Mouse (Mus musculus) forebrain, embryonic 13.5 days (tissue): Measurements from ENCODE around the gene Dnase1. TPM values are rescaled to one million over a fixed set of nuclear protein-coding genes. Genes with fewer than 3 reads are reported as not detected.
"Not testable (repeated sequence)": the region's sequence is repeated elsewhere in the genome, so short reads cannot be mapped to it uniquely, and the experiment has no call there.

ENCODE experiments used
- ATAC-seq: fragments of 200-750 bp; cut with Nextera tagmentation; 2 replicates; pipeline ENCODE4 v1.8.0; 2017
- H3K27ac ChIP-seq: fragments of 300-500 bp; sonication (generic); 2 replicates; pipeline ENCODE4 v1.5.1; 2015; ENCODE audit warnings: inconsistent platforms, mild to moderate bottlenecking, moderate library complexity
- H3K27me3 ChIP-seq: fragments of 300-500 bp; sonication (generic); 2 replicates; pipeline ENCODE4 v1.6.1; 2015; ENCODE audit warnings: mild to moderate bottlenecking, inconsistent platforms
- H3K36me3 ChIP-seq: fragments of 300-500 bp; sonication (generic); 2 replicates; pipeline ENCODE4 v1.6.1; 2015; ENCODE audit warnings: mild to moderate bottlenecking, inconsistent platforms; ENCODE audit not compliant: poor library complexity, severe bottlenecking
- H3K4me1 ChIP-seq: fragments of 300-500 bp; sonication (generic); 2 replicates; pipeline ENCODE4 v1.6.1; 2015; ENCODE audit warnings: inconsistent platforms
- H3K4me2 ChIP-seq: fragments of 300-500 bp; sonication (generic); 2 replicates; pipeline ENCODE4 v1.6.1; 2015; ENCODE audit warnings: inconsistent platforms, mild to moderate bottlenecking, moderate library complexity
- H3K4me3 ChIP-seq: fragments of 300-500 bp; sonication (generic); 2 replicates; pipeline ENCODE4 v1.5.1; 2015; ENCODE audit warnings: mild to moderate bottlenecking, inconsistent platforms
- H3K9ac ChIP-seq: fragments of 300-500 bp; sonication (generic); 2 replicates; pipeline ENCODE4 v1.6.1; 2015; ENCODE audit warnings: mild to moderate bottlenecking, inconsistent platforms
- H3K9me3 ChIP-seq: fragments of 300-500 bp; sonication (generic); replicated peaks from 2 replicates; pipeline ENCODE4 v1.6.1; 2016; ENCODE audit warnings: inconsistent platforms
- WGBS: fragments of 180-500 bp; shearing (Covaris S2); methylation state at CpG from one replicate; pipeline ENCODE4 v1.1.7; 2015; 5-methylcytosine and 5-hydroxymethylcytosine counted together
- polyA plus RNA-seq: library from polyadenylated mRNA; unstranded; fragments of >200 nt; fragmentation: Nextera tagmentation; extraction: Ambion mirVana; gene quantifications from 2 replicates; pipeline ENCODE4 v1.2.1, GENCODE M21; 2015

The Dnase1 gene
- polyA plus RNA-seq: 5.0 and 5.2 TPM in 2 replicates

- no peak within 1 kb of the TSS for H3K9ac ChIP-seq
- no peak within 1 kb of the TSS for H3K4me3 ChIP-seq
- no peaks in the 10 kb centered on the region for H3K27me3 ChIP-seq
- WGBS: 90% methylated on average over 5 of the region's 5 CpGs
- no peak for ATAC-seq
- H3K4me2 ChIP-seq: no peak within 1 kb of the TSS
- peaks cover 55% of the 10 kb centered on the region for H3K36me3 ChIP-seq
- H3K9me3 ChIP-seq: no peaks in the 10 kb centered on the region
- no peak within 1 kb of the TSS for H3K27ac ChIP-seq
- no peaks in the 10 kb centered on the region for H3K4me1 ChIP-seq
These were observed at the start of gene Dnase1 for GRCm38 (mm10) chr16:4036807-4037206. Gene Dnase1 (plus strand): TSS chr16:4036942.

- Histone ChIP-seq H3K4me3 (no peak overlapping the region), H3K9me3 (no peaks in the 10 kb centered on the region), H3K36me3 (peaks cover 96% of the 10 kb centered on the region), H3K4me1 (no peaks in the 10 kb centered on the region), H3K4me2 (no peak overlapping the region), H3K27ac (no peak overlapping the region), H3K9ac (no peak overlapping the region), H3K27me3 (no peaks in the 10 kb centered on the region)
- WGBS: 94% methylated on average over 4 of the region's 4 CpGs
- no peak for ATAC-seq
These were observed 48.3 kb upstream of the Dnase1 start for GRCm38 (mm10) chr16:3988410-3988809.

GRCm38 (mm10) chr16:4003489-4004398 lies 33.0 kb upstream of the Dnase1 start, which contains the start of gene Slx4:
Gene Slx4 (minus strand): TSS chr16:4003770.
- Histone ChIP-seq H3K9me3 (no peaks in the 10 kb centered on the region; the same call in 1 of the 2 replicates), H3K9ac (peak within 1 kb of the TSS; percentile 88), H3K27ac (peak within 1 kb of the TSS; percentile 82), H3K4me1 (peaks cover 17% of the 10 kb centered on the region), H3K4me3 (peak within 1 kb of the TSS; percentile 88), H3K4me2 (peak within 1 kb of the TSS; percentile 90), H3K36me3 (peaks cover 28% of the 10 kb centered on the region), H3K27me3 (no peaks in the 10 kb centered on the region)
- ATAC-seq: peak; percentile 97
- 1% methylated on average over 54 of the region's 58 CpGs for WGBS

- Histone ChIP-seq H3K9ac (no peak overlapping the region), H3K27me3 (no peaks in the 10 kb centered on the region), H3K27ac (no peak overlapping the region), H3K4me2 (no peak overlapping the region), H3K4me3 (no peak overlapping the region), H3K36me3 (no peaks in the 10 kb centered on the region), H3K9me3 (no peaks in the 10 kb centered on the region; the same call in 1 of the 2 replicates), H3K4me1 (no peaks in the 10 kb centered on the region)
- no peak for ATAC-seq
- 79% methylated on average over 4 of the region's 4 CpGs for WGBS
These were observed 23.7 kb upstream of the Dnase1 start for GRCm38 (mm10) chr16:4012882-4013570.

GRCm38 (mm10) chr16:4014040-4014668 lies 22.6 kb upstream of the Dnase1 start:
- no peak overlapping the region for H3K4me2 ChIP-seq
- H3K9me3 ChIP-seq: no peaks in the 10 kb centered on the region
- ATAC-seq: no peak
- no peaks in the 10 kb centered on the region for H3K4me1 ChIP-seq
- no peak overlapping the region for H3K27ac ChIP-seq
- H3K9ac ChIP-seq: no peak overlapping the region
- H3K4me3 ChIP-seq: no peak overlapping the region
- WGBS: 84% methylated on average over 5 of the region's 5 CpGs
- no peaks in the 10 kb centered on the region for H3K36me3 ChIP-seq
- H3K27me3 ChIP-seq: no peaks in the 10 kb centered on the region

GRCm38 (mm10) chr16:4016786-4017185 lies 20.0 kb upstream of the Dnase1 start:
- H3K36me3 ChIP-seq, H3K4me3 ChIP-seq, H3K9me3 ChIP-seq, H3K4me2 ChIP-seq, ATAC-seq, H3K4me1 ChIP-seq, H3K27ac ChIP-seq, H3K9ac ChIP-seq, H3K27me3 ChIP-seq: not testable (repeated sequence)
- 80% methylated on average over 17 of the region's 17 CpGs for WGBS

- not testable (repeated sequence) for H3K4me1 ChIP-seq, H3K27me3 ChIP-seq, H3K36me3 ChIP-seq, H3K4me2 ChIP-seq, H3K9ac ChIP-seq, H3K27ac ChIP-seq, H3K9me3 ChIP-seq, ATAC-seq, H3K4me3 ChIP-seq
- WGBS: 80% methylated on average over 6 of the region's 6 CpGs
These were observed 19.3 kb upstream of the Dnase1 start for GRCm38 (mm10) chr16:4017466-4017865.

- Histone ChIP-seq H3K9ac (no peak overlapping the region), H3K27me3 (no peaks in the 10 kb centered on the region), H3K27ac (no peak overlapping the region), H3K4me2 (no peak overlapping the region), H3K9me3 (no peaks in the 10 kb centered on the region), H3K4me3 (no peak overlapping the region), H3K36me3 (no peaks in the 10 kb centered on the region), H3K4me1 (no peaks in the 10 kb centered on the region)
- WGBS: 92% methylated on average over 1 of the region's 1 CpGs
- ATAC-seq: no peak
These were observed 15.5 kb upstream of the Dnase1 start for GRCm38 (mm10) chr16:4021241-4021640.

- Histone ChIP-seq H3K9me3 (no peaks in the 10 kb centered on the region), H3K4me1 (no peaks in the 10 kb centered on the region), H3K36me3 (no peaks in the 10 kb centered on the region), H3K4me2 (no peak overlapping the region), H3K4me3 (no peak overlapping the region), H3K9ac (no peak overlapping the region), H3K27me3 (no peaks in the 10 kb centered on the region), H3K27ac (no peak overlapping the region)
- WGBS: 70% methylated on average over 4 of the region's 4 CpGs
- no peak for ATAC-seq
These were observed 14.0 kb upstream of the Dnase1 start for GRCm38 (mm10) chr16:4022719-4023118.

- H3K4me1 ChIP-seq: no peaks in the 10 kb centered on the region
- H3K9ac ChIP-seq: no peak overlapping the region
- H3K4me2 ChIP-seq: no peak overlapping the region
- H3K9me3 ChIP-seq: no peaks in the 10 kb centered on the region
- H3K27me3 ChIP-seq: no peaks in the 10 kb centered on the region
- H3K4me3 ChIP-seq: no peak overlapping the region
- 74% methylated on average over 1 of the region's 1 CpGs for WGBS
- H3K36me3 ChIP-seq: no peaks in the 10 kb centered on the region
- no peak overlapping the region for H3K27ac ChIP-seq
- no peak for ATAC-seq
These were observed 10.1 kb upstream of the Dnase1 start for GRCm38 (mm10) chr16:4026672-4027071.

- Histone ChIP-seq H3K9me3 (no peaks in the 10 kb centered on the region), H3K9ac (no peak overlapping the region), H3K4me2 (no peak overlapping the region), H3K4me3 (no peak overlapping the region), H3K36me3 (no peaks in the 10 kb centered on the region), H3K27ac (no peak overlapping the region), H3K4me1 (no peaks in the 10 kb centered on the region), H3K27me3 (no peaks in the 10 kb centered on the region)
- WGBS: 80% methylated on average over 3 of the region's 3 CpGs
- no peak for ATAC-seq
These were observed 9.5 kb upstream of the Dnase1 start for GRCm38 (mm10) chr16:4027211-4027610.

- H3K27ac ChIP-seq: no peak overlapping the region
- ATAC-seq: no peak
These were observed 7.3 kb upstream of the Dnase1 start for GRCm38 (mm10) chr16:4029371-4029841.

More at GRCm38 (mm10) chr16:4029371-4029841, 7.3 kb upstream of the Dnase1 start:
- Histone ChIP-seq H3K27me3 (no peaks in the 10 kb centered on the region), H3K36me3 (no peaks in the 10 kb centered on the region), H3K9ac (no peak overlapping the region), H3K4me3 (no peak overlapping the region), H3K4me1 (no peaks in the 10 kb centered on the region), H3K9me3 (no peaks in the 10 kb centered on the region), H3K4me2 (no peak overlapping the region)
- 88% methylated on average over 5 of the region's 5 CpGs for WGBS
